Mouse (Mus musculus): Measurements from ENCODE around the gene Iah1. TPM values are rescaled to one million over a fixed set of nuclear protein-coding genes. Genes with fewer than 3 reads are reported as not detected.

Gene Iah1
- 52.9 and 55.8 TPM in 2 replicates for polyA plus RNA-seq (2015; fragmentation: Nextera tagmentation; extraction: Ambion mirVana)

DNA sequence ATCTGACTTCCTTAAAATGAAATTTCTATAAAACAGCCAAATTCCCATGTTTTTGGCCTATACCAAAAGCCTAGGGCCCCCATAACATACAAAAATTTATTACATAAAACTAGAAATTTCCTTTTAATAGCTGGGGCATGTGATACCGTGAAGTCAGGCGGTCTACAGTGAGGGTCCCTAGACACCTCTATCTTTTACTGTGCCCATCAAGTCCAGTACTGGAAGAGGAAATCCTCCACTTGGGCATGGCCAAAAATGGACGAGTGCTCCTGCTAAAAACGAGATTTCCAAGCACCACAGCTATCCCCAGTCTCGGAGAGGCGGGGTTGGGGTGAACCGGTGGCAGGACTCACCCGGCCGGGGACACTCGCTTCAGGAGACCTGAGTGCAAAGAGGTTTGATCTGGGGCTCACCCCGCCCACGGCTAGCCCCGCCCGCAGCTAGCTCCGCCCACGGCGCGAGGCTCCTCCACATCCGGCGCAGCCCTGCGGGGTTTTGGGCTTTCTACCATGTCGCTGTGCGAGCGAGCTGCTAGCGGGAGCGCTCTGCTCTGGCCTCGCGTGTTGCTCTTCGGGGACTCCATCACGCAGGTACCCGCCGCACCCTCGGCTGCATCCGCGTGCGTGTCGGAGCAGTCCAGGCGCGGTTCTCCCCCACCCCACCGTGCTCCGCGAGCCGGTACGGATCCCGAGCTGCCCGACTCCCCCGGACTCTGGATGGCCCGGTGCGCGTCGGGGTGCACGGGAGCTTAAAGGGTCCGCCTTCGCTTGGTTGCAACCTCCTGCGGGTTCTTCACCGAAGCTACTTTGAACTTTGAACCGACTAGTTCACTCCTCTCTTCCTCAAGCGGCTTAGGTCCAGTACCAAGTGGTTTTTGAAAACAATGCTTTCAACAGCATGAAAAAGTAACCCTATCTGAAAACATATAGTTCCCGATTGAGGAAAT is at the start of gene Iah1:
Gene Iah1 (plus strand): TSS at position 467 of the 946 bp plus-strand sequence.
- Histone ChIP-seq H3K36me3 (ENCODE audit: control insufficient read depth, insufficient read depth) (peaks cover 7% of the 10 kb centered on the region), H3K4me2 (ENCODE audit: low read depth, low read length) (peak within 1 kb of the TSS; percentile 94), H3K27me3 (ENCODE audit: control insufficient read depth, insufficient read depth, low read depth, low read length) (no peaks in the 10 kb centered on the region), H3K9me3 (replicated peaks; ENCODE audit: control insufficient read depth, low read length) (no peaks in the 10 kb centered on the region), H3K9ac (ENCODE audit: low read depth, low read length) (peak within 1 kb of the TSS; percentile 82), H3K4me3 (ENCODE audit: low read depth, low read length) (peak within 1 kb of the TSS; percentile 83), H3K4me1 (ENCODE audit: control insufficient read depth, low read depth, low read length) (peaks cover 18% of the 10 kb centered on the region), H3K27ac (ENCODE audit: low read length) (peak within 1 kb of the TSS; percentile 77)
- ATAC-seq (ENCODE audit: low read depth) = peak; percentile 95
- WGBS (ENCODE audit: insufficient replicate concordance) = 2% methylated on average over 59 of the region's 59 CpGs

DNA sequence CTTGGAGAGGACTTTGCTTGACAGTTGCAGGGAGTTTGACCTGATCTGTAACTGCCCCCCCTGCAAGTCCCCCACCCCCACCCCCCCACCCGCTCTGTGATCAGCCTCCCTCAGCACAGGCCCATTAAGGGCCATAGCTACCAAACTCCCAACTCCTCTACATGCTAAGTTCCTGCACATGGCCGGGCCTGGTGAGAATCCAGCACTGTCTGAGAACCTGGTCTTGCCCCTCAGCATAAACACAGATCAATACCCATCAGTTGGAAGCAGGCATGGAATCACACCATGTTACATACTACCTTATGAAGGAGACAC is 49.4 kb upstream of the Iah1 start:
- Histone ChIP-seq H3K9ac (ENCODE audit: low read depth, low read length) (no peak overlapping the region), H3K27me3 (ENCODE audit: control insufficient read depth, insufficient read depth, low read depth, low read length) (no peaks in the 10 kb centered on the region), H3K4me3 (ENCODE audit: low read depth, low read length) (no peak overlapping the region), H3K27ac (ENCODE audit: low read length) (no peak overlapping the region), H3K4me1 (ENCODE audit: control insufficient read depth, low read depth, low read length) (peaks cover 16% of the 10 kb centered on the region), H3K4me2 (ENCODE audit: low read depth, low read length) (no peak overlapping the region), H3K36me3 (ENCODE audit: control insufficient read depth, insufficient read depth) (peaks cover 2% of the 10 kb centered on the region), H3K9me3 (replicated peaks; ENCODE audit: control insufficient read depth, low read length) (no peaks in the 10 kb centered on the region)
- ATAC-seq (ENCODE audit: low read depth) = no peak
- 54% methylated on average over 2 of the region's 2 CpGs for WGBS (ENCODE audit: insufficient replicate concordance)

DNA sequence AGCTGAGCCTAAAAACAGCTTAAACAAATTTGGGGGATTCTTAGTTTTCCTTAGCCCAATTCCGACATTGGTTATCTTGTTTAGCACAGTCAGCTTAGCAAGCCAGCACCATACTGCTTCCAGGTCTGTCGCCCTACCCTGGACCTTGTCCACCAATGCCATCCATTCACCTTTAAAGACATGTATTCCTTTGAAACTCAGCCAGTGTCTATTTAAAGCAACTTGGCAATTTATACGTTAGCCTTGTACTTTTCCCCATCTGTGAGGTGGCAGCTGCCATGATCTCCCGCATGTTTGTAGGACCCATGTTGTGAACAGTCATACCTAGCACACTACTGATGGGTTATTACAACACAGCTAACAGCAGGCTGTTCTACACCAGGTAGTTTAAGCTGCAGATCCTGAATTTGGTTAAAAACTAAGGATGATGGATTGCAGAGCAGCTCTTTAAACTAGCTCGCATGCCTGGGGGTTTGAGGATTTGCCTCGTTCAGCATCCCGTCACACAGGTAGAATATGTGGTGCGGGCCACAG is 48.0 kb upstream of the Iah1 start:
- Histone ChIP-seq H3K36me3 (ENCODE audit: control insufficient read depth, insufficient read depth) (peaks cover 2% of the 10 kb centered on the region), H3K27ac (ENCODE audit: low read length) (no peak overlapping the region), H3K4me2 (ENCODE audit: low read depth, low read length) (no peak overlapping the region), H3K9me3 (replicated peaks; ENCODE audit: control insufficient read depth, low read length) (no peaks in the 10 kb centered on the region), H3K4me1 (ENCODE audit: control insufficient read depth, low read depth, low read length) (peaks cover 16% of the 10 kb centered on the region), H3K27me3 (ENCODE audit: control insufficient read depth, insufficient read depth, low read depth, low read length) (no peaks in the 10 kb centered on the region), H3K9ac (ENCODE audit: low read depth, low read length) (no peak overlapping the region), H3K4me3 (ENCODE audit: low read depth, low read length) (no peak overlapping the region)
- no peak for ATAC-seq (ENCODE audit: low read depth)
- WGBS (ENCODE audit: insufficient replicate concordance) = 83% methylated on average over 8 of the region's 8 CpGs

DNA sequence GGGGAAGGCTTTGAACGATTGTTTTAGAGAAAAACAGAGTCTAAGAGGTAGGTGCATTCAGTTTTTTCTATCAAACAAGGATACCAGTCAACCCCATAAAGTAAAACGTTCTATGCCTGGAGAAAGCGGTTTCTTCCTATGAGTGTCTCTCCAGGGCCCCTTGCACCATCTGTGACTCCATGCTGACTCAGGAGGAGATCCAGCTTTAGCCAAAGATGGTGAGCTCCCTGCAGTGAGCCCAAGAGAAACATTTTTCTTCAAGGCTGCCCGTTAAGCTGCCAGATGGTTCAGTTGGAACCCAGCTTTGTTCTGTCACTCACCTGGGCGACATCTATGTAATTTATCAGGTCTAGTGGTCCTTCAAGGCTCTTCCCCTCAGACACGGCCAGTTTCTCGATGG is 41.7 kb upstream of the Iah1 start:
- no peak overlapping the region for H3K4me2 ChIP-seq (ENCODE audit: low read depth, low read length)
- no peaks in the 10 kb centered on the region for H3K9me3 ChIP-seq (replicated peaks; ENCODE audit: control insufficient read depth, low read length)
- no peak overlapping the region for H3K9ac ChIP-seq (ENCODE audit: low read depth, low read length)
- 75% methylated on average over 7 of the region's 7 CpGs for WGBS (ENCODE audit: insufficient replicate concordance)
- H3K27me3 ChIP-seq (ENCODE audit: control insufficient read depth, insufficient read depth, low read depth, low read length) = no peaks in the 10 kb centered on the region
- H3K27ac ChIP-seq (ENCODE audit: low read length) = no peak overlapping the region
- H3K4me3 ChIP-seq (ENCODE audit: low read depth, low read length) = no peak overlapping the region
- H3K4me1 ChIP-seq (ENCODE audit: control insufficient read depth, low read depth, low read length) = no peaks in the 10 kb centered on the region
- ATAC-seq (ENCODE audit: low read depth) = no peak
- H3K36me3 ChIP-seq (ENCODE audit: control insufficient read depth, insufficient read depth) = peaks cover 2% of the 10 kb centered on the region; the same call in 1 of the 2 replicates

DNA sequence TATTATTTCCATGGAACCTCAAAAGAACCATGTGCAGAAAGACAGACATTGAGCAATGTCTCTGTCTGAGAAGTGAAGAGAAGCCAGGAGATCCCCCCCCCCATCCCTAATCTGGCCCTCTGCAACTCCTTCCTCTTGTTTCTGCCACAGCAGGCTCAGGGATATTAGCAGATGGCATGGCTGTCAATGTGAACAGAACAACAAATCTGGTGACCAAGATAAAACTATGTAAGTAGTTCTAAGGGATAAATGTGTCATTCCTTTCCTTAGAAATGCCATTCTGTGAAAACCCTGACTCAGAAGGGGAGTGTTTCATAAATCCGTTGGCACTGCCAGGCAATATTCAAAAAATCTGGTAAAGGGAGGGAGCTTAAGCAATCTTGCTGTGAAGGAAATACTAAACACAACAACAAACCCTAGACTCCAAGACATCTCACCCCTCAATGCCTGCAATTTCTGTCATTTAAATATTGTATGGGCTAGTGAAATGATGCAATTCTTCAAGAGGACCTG is 38.8 kb upstream of the Iah1 start:
- Histone ChIP-seq H3K36me3 (ENCODE audit: control insufficient read depth, insufficient read depth) (no peaks in the 10 kb centered on the region), H3K9me3 (replicated peaks; ENCODE audit: control insufficient read depth, low read length) (no peaks in the 10 kb centered on the region), H3K4me3 (ENCODE audit: low read depth, low read length) (no peak overlapping the region), H3K4me2 (ENCODE audit: low read depth, low read length) (no peak overlapping the region), H3K27ac (ENCODE audit: low read length) (no peak overlapping the region), H3K9ac (ENCODE audit: low read depth, low read length) (no peak overlapping the region), H3K4me1 (ENCODE audit: control insufficient read depth, low read depth, low read length) (no peaks in the 10 kb centered on the region), H3K27me3 (ENCODE audit: control insufficient read depth, insufficient read depth, low read depth, low read length) (no peaks in the 10 kb centered on the region)
- WGBS (ENCODE audit: insufficient replicate concordance) = 55% methylated on average over 1 of the region's 1 CpGs
- no peak for ATAC-seq (ENCODE audit: low read depth)

DNA sequence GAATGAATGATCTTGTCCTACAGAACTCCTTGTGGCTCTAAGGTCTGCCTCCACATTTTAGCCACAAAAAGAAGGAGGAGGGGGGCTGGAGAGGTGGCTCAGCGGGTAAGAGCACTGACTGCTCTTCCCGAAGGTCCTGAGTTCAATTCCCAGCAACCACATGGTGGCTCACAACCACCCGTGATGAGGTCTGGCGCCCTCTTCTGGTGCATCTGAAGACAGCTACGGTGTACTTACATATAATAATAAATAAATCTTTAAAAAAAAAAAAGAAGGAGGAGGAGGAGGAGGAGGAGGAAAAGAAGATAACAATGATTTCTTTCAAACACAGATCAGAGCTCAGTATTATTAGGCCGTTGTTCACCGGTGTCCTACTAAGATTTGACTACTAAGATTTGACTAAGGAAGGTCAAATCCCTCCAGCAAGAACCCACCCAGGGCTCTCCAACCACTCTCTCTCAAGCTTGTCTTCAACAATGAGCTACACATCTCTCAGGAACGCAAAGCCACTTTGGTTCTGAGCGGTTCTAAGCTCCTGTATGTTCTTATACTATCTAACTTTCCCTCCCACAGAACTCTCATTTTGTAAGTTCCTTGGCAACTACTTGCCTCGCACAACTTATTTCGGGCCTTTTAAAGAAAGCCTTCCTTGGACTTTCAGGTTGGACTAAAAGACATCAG is 31.3 kb upstream of the Iah1 start, which contains the start of gene Cpsf3:
Gene Cpsf3 (plus strand): TSS at position 631 of the 681 bp plus-strand sequence.
- ATAC-seq (ENCODE audit: low read depth) = no peak
- Histone ChIP-seq H3K4me3 (ENCODE audit: low read depth, low read length) (peak within 1 kb of the TSS; percentile 96), H3K27ac (ENCODE audit: low read length) (peak within 1 kb of the TSS; percentile 87), H3K27me3 (ENCODE audit: control insufficient read depth, insufficient read depth, low read depth, low read length) (no peaks in the 10 kb centered on the region), H3K4me2 (ENCODE audit: low read depth, low read length) (peak within 1 kb of the TSS; percentile 96), H3K9me3 (replicated peaks; ENCODE audit: control insufficient read depth, low read length) (no peaks in the 10 kb centered on the region), H3K9ac (ENCODE audit: low read depth, low read length) (peak within 1 kb of the TSS; percentile 89), H3K36me3 (ENCODE audit: control insufficient read depth, insufficient read depth) (no peaks in the 10 kb centered on the region), H3K4me1 (ENCODE audit: control insufficient read depth, low read depth, low read length) (peaks cover 20% of the 10 kb centered on the region)
- 47% methylated on average over 11 of the region's 11 CpGs for WGBS (ENCODE audit: insufficient replicate concordance)

DNA sequence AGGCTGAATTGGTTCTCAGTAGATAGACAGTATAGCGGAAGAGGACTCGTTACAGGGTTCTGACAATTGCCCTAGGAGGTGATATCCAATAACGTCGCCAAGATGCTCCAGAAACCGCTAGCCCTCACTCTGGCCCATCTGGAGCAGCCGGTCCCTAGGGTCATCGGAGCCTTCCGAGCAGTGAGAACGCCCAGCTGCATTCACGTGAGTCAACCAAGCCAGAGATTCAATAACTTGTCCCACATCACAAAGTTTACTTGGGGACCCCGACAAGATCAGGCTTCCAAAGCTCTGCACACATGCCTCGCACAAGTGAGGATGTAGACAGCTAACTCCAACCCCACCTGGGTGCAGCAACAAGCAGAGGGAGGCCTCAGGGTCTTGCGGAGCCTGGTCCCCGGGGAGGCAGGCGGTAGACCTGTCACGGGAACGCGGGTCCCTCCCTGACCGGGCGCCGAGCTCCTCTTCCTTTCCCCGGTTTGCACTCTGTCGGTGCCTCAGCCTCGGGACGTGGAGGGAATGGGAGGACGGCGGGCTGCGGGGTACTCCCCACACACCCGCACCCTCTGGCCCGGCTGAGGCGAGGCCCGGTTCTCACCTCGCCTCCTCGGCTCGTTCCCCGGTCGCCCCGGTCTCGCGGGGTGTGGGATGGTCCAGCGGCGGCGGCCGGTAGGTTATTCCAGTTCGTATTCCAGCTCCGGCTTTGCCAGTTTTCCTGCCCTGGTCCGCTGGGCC is 30.5 kb upstream of the Iah1 start:
- H3K9me3 ChIP-seq (replicated peaks; ENCODE audit: control insufficient read depth, low read length) = no peaks in the 10 kb centered on the region
- H3K4me1 ChIP-seq (ENCODE audit: control insufficient read depth, low read depth, low read length) = peaks cover 20% of the 10 kb centered on the region
- peak overlapping the region; percentile 96 for H3K4me3 ChIP-seq (ENCODE audit: low read depth, low read length)
- H3K9ac ChIP-seq (ENCODE audit: low read depth, low read length) = peak overlapping the region; percentile 89
- H3K27me3 ChIP-seq (ENCODE audit: control insufficient read depth, insufficient read depth, low read depth, low read length) = no peaks in the 10 kb centered on the region
- ATAC-seq (ENCODE audit: low read depth) = peak; percentile 77
- WGBS (ENCODE audit: insufficient replicate concordance) = under 1% methylated on average over 47 of the region's 47 CpGs
- peak overlapping the region; percentile 73 for H3K27ac ChIP-seq (ENCODE audit: low read length)
- peak overlapping the region; percentile 96 for H3K4me2 ChIP-seq (ENCODE audit: low read depth, low read length)
- no peaks in the 10 kb centered on the region; the same call in 1 of the 2 replicates for H3K36me3 ChIP-seq (ENCODE audit: control insufficient read depth, insufficient read depth)

DNA sequence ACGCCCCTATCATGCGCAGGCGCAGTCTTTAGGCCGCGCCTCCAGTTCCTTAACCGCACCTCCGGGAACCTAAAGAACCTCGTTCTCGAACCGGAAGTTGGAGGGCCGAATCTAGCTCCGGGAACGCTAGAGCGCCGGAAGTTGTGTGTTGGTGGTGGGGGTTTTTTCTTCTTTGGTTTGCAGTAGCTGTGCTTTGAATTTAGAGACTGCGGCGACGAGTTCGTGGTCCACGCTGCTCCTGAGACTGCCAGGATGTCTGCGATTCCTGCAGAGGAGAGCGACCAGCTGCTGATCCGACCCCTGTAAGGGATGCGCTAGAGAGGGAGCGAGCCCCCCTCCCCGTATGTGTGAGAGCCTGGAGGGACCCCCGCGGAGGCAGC is 30.0 kb upstream of the Iah1 start, which contains the start of gene Itgb1bp1:
Gene Itgb1bp1 (minus strand): TSS at position 42 of the 380 bp plus-strand sequence.
- Histone ChIP-seq H3K4me1 (ENCODE audit: control insufficient read depth, low read depth, low read length) (peaks cover 20% of the 10 kb centered on the region), H3K27ac (ENCODE audit: low read length) (peak within 1 kb of the TSS; percentile 87), H3K9me3 (replicated peaks; ENCODE audit: control insufficient read depth, low read length) (no peaks in the 10 kb centered on the region), H3K36me3 (ENCODE audit: control insufficient read depth, insufficient read depth) (no peaks in the 10 kb centered on the region; the same call in 1 of the 2 replicates), H3K4me3 (ENCODE audit: low read depth, low read length) (peak within 1 kb of the TSS; percentile 96), H3K9ac (ENCODE audit: low read depth, low read length) (peak within 1 kb of the TSS; percentile 89), H3K27me3 (ENCODE audit: control insufficient read depth, insufficient read depth, low read depth, low read length) (no peaks in the 10 kb centered on the region), H3K4me2 (ENCODE audit: low read depth, low read length) (peak within 1 kb of the TSS; percentile 96)
- WGBS (ENCODE audit: insufficient replicate concordance) = under 1% methylated on average over 28 of the region's 28 CpGs
- ATAC-seq (ENCODE audit: low read depth) = peak; percentile 93
